Mouse (Mus musculus) neural tube, embryonic 12.5 days (tissue): ENCODE data around the gene Igf1. TPM values are rescaled to one million over a fixed set of nuclear protein-coding genes. Genes with fewer than 3 reads are reported as not detected.

ENCODE experiments used
- ATAC-seq: fragments of 200-750 bp; cut with Nextera tagmentation; 2 replicates; pipeline ENCODE4 v1.8.0; 2017; ENCODE audit warnings: low read depth, mild to moderate bottlenecking, moderate TSS enrichment, moderate library complexity; ENCODE audit not compliant: low FRiP score
- H3K27ac ChIP-seq: fragments of 300-500 bp; sonication (generic); 2 replicates; pipeline ENCODE4 v1.5.1; 2016
- H3K27me3 ChIP-seq: fragments of 300-500 bp; sonication (generic); replicated peaks from 2 replicates; pipeline ENCODE4 v1.6.1; 2016; ENCODE audit warnings: mild to moderate bottlenecking
- H3K36me3 ChIP-seq: fragments of 300-500 bp; sonication (generic); 2 replicates; pipeline ENCODE4 v1.6.1; 2016; ENCODE audit warnings: mild to moderate bottlenecking
- H3K4me1 ChIP-seq: fragments of 300-500 bp; sonication (generic); 2 replicates; pipeline ENCODE4 v1.6.1; 2016
- H3K4me2 ChIP-seq: fragments of 300-500 bp; sonication (generic); replicated peaks from 2 replicates; pipeline ENCODE4 v1.6.1; 2016; ENCODE audit warnings: mild to moderate bottlenecking
- H3K4me3 ChIP-seq: fragments of 300-500 bp; sonication (generic); 2 replicates; pipeline ENCODE4 v1.5.1; 2016
- H3K9ac ChIP-seq: fragments of 300-500 bp; sonication (generic); 2 replicates; pipeline ENCODE4 v1.6.1; 2016; ENCODE audit warnings: mild to moderate bottlenecking
- H3K9me3 ChIP-seq: fragments of 300-500 bp; sonication (generic); 2 replicates; pipeline ENCODE4 v1.6.1; 2016; ENCODE audit warnings: mild to moderate bottlenecking
- WGBS: fragments of 180-500 bp; shearing (Covaris S2); methylation state at CpG from one replicate; pipeline ENCODE4 v1.1.7; 2016; 5-methylcytosine and 5-hydroxymethylcytosine counted together
- polyA plus RNA-seq: library from polyadenylated mRNA; unstranded; fragments of >200 nt; fragmentation: Nextera tagmentation; extraction: Ambion mirVana; gene quantifications from 2 replicates; pipeline ENCODE4 v1.2.1, GENCODE M21; 2016

Gene Igf1
- 13.8 and 16.0 TPM in 2 replicates for polyA plus RNA-seq

DNA sequence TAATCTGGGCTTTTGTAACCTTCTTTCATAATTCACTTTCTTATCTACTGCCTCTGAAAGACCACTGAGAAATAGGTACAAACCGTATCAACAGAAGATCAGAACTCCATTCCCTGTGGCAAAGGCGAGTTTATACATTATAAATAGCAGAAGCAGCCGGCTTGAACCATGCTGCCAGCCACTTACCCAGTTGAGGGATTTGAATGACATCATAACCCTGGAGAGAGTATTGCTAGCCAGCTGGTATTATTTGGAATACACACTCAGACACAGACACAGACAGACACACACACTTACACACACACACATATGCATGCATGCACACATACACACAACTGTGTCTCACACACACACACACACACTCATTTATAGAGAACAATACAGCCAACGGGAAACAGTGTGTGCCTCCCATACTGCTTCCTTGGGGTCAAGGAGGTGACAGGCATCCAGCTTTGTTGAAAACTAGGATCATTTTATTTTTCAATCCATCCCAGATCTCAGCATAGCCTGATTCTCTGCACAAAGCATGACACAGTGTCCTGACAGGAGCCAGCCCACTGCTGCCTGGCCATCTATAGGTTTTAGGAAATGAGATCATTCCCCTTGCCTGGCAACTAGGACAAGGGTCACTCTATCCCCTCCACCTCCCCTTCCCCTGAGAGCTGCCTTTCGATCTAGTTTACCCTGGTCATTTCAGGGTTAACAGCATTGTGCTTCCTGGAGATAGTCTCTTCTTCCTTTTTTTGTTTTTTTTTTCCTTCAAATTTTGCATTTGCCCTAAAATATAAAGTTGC, at the start of gene Igf1:
Igf1 (plus strand) TSS at position 253 of the 794 bp plus-strand sequence.
- H3K9ac ChIP-seq: no peak within 1 kb of the TSS
- no peaks in the 10 kb centered on the region for H3K9me3 ChIP-seq
- H3K36me3 ChIP-seq: no peaks in the 10 kb centered on the region
- no peaks in the 10 kb centered on the region for H3K27me3 ChIP-seq
- 49% methylated on average over 5 of the region's 5 CpGs for WGBS
- peaks cover 11% of the 10 kb centered on the region for H3K4me1 ChIP-seq
- no peak within 1 kb of the TSS for H3K27ac ChIP-seq
- no peak for ATAC-seq
- H3K4me2 ChIP-seq: peak within 1 kb of the TSS; percentile 70
- H3K4me3 ChIP-seq: no peak within 1 kb of the TSS

DNA sequence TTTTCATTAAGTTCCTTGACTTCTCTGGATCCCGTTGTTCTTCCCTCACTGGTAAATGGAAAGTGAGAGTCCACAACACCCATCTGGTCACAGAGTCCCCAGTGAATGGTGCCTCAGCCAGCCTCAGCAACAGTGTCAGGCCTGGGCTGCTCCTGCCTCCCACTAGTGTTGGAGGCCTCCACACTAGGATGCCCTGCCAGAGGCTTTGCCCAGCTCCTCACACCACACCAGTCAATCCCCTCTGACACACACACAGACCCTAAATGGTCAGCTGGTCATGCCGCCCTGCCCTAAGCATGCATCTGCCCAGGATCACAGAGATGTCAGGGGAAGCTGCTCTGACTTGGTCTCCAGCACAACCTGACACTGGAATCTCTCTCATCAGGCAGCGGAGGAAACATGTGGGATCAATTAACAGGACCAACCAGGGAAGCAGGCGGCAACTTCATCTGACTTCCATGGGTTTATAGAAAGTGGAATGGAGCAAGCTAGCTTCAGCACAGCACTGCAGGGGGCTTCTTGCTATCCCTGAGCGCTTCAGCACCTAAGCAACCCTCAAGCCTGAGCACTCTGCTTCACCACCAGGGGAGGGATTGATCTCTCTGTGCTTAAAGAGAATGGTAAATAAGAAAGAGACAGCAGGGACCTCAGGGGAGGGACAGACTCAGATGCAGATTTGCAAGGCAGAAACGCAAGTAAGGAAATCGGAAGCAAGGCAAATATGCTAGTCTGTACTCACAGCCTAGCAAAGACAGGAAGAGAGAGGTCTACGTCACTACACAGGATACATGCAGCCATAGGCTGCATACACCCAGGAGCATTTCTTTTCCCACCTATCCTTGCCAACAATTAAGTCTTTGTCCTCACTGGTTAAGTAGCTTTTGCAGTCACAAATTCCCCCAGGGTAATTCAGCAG, 45.6 kb upstream of the Igf1 start:
- H3K27me3 ChIP-seq: no peaks in the 10 kb centered on the region
- H3K27ac ChIP-seq: no peak overlapping the region
- no peak overlapping the region for H3K4me3 ChIP-seq
- H3K9me3 ChIP-seq: no peaks in the 10 kb centered on the region
- no peaks in the 10 kb centered on the region for H3K36me3 ChIP-seq
- peaks cover 6% of the 10 kb centered on the region; the same call in 1 of the 2 replicates for H3K4me1 ChIP-seq
- H3K9ac ChIP-seq: no peak overlapping the region
- WGBS: 35% methylated on average over 8 of the region's 8 CpGs
- peak; percentile 27; the same call in 1 of the 2 replicates for ATAC-seq
- peak overlapping the region; percentile 35 for H3K4me2 ChIP-seq

DNA sequence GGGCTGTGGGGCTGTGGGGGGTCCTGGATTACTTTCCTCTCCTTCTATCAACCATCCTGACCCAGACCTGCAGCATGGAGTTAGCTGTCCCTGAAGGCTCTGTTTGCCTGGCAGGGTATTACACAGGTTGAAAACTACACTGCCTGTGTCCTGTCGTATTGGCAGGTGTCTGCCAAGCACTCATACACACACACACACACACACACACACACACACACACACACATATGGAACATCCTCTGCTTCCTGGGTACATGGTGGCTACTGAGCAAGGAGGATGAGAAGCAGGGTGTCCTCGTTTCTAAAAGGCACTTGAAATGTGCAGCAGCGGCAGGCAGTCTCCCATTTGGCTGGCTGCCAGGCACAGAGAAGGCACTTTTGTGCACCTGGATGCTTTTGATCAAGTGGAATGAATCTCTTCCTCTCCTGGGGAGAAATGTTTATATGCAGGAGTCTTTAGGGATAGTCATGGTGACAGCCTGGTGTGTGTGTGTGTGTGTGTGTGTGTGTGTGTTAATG, 44.9 kb upstream of the Igf1 start:
- Histone ChIP-seq H3K4me1 (peaks cover 6% of the 10 kb centered on the region; the same call in 1 of the 2 replicates), H3K4me3 (no peak overlapping the region), H3K27ac (no peak overlapping the region), H3K36me3 (no peaks in the 10 kb centered on the region), H3K9ac (no peak overlapping the region), H3K9me3 (no peaks in the 10 kb centered on the region), H3K4me2 (0 out of 2 replicates have a peak overlapping the region, but pooled peaks have one; percentile 35), H3K27me3 (no peaks in the 10 kb centered on the region)
- 19% methylated on average over 3 of the region's 3 CpGs for WGBS
- ATAC-seq: peak; percentile 51; the same call in 1 of the 2 replicates

DNA sequence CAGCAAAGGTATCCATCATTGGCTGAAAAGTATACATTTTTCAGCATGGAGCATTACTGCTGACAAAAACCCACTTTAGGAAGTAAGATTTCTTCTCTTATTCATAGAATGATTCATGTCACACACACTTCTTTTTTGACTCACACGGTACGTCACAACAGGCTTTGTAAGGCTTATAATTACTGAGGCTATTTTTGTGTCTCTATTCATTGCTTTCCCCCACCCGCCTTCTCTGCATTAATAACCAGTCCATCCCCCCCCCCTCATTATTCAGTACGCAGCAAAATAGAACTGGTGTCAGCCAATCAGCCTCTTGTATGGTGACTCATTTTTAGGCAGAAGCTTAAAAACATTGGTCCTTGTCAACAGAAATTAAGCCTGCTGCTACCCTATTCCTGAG, 41.2 kb upstream of the Igf1 start:
- no peak overlapping the region for H3K27ac ChIP-seq
- 67% methylated on average over 4 of the region's 4 CpGs for WGBS
- H3K4me3 ChIP-seq: no peak overlapping the region
- H3K4me2 ChIP-seq: no peak overlapping the region
- ATAC-seq: no peak
- H3K9ac ChIP-seq: no peak overlapping the region
- H3K27me3 ChIP-seq: no peaks in the 10 kb centered on the region
- H3K36me3 ChIP-seq: no peaks in the 10 kb centered on the region
- no peaks in the 10 kb centered on the region for H3K9me3 ChIP-seq
- H3K4me1 ChIP-seq: peaks cover 6% of the 10 kb centered on the region; the same call in 1 of the 2 replicates

DNA sequence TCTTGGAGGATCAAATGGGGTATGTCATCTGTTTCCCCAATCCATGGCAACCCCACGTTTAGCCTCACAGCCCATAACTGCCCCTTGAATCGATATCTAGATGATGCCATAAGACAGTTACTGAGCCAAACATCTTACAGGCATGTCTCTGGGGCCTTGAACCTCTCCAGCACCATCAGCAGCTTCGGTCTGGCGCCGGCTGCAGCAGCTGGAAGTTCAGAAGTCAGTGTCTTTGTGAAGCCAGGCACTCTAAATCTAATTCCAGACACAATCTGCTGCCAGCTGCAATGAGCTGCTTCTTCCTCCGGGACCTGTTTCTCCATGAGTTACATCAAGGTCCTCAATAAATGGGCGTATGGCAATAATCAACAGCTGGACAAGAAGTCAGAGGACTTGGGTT, 40.3 kb upstream of the Igf1 start:
- Histone ChIP-seq H3K36me3 (no peaks in the 10 kb centered on the region), H3K4me2 (no peak overlapping the region), H3K27ac (no peak overlapping the region), H3K27me3 (no peaks in the 10 kb centered on the region), H3K4me1 (peaks cover 5% of the 10 kb centered on the region; the same call in 1 of the 2 replicates), H3K9me3 (no peaks in the 10 kb centered on the region), H3K9ac (no peak overlapping the region), H3K4me3 (no peak overlapping the region)
- 92% methylated on average over 7 of the region's 7 CpGs for WGBS
- no peak for ATAC-seq

DNA sequence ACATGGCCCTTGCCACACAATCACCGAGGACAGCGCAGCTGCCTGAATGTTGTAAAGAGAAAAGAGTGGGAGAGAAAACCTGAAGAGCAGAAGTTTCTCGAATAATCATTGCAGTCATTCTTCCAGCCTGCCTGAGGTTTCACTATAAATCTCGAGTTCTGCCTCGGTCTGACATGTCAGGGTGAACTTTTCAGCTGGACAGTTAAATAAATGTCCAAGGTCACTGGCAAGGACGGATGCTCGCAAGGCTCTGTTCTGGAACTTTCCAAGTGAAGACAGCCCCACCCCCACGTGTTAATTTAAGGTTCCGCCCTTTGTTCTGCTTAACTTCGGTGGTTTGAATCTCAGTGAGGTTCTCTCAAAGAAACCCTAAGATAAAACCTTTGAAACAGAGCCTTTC, 36.2 kb upstream of the Igf1 start:
- no peak overlapping the region for H3K27ac ChIP-seq
- H3K4me2 ChIP-seq: no peak overlapping the region
- no peaks in the 10 kb centered on the region for H3K27me3 ChIP-seq
- no peak overlapping the region for H3K9ac ChIP-seq
- no peaks in the 10 kb centered on the region for H3K9me3 ChIP-seq
- no peaks in the 10 kb centered on the region for H3K36me3 ChIP-seq
- no peaks in the 10 kb centered on the region for H3K4me1 ChIP-seq
- WGBS: 70% methylated on average over 10 of the region's 10 CpGs
- no peak overlapping the region for H3K4me3 ChIP-seq
- no peak for ATAC-seq

DNA sequence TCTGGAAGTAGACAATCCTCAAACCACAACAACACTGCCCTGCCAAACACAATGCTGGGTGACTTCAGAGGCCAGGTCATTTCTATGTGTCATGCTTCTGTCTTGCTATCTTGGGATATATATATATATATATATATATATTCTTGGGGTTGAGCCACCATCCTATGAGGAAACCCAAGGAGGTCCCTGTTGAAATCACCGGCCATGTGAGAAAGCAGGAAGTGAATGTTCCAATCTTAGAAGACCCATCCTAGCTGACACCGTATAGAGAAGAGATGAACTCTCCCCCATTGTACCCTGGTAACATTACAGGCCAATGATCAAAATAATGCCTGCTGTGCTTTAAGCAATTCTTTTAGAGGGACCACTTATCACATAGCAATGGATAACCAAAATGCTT, 28.1 kb upstream of the Igf1 start:
- Histone ChIP-seq H3K27ac (no peak overlapping the region), H3K9me3 (no peaks in the 10 kb centered on the region), H3K27me3 (no peaks in the 10 kb centered on the region), H3K9ac (no peak overlapping the region), H3K4me3 (no peak overlapping the region), H3K4me1 (no peaks in the 10 kb centered on the region), H3K4me2 (no peak overlapping the region), H3K36me3 (no peaks in the 10 kb centered on the region)
- ATAC-seq: no peak
- 84% methylated on average over 2 of the region's 2 CpGs for WGBS

DNA sequence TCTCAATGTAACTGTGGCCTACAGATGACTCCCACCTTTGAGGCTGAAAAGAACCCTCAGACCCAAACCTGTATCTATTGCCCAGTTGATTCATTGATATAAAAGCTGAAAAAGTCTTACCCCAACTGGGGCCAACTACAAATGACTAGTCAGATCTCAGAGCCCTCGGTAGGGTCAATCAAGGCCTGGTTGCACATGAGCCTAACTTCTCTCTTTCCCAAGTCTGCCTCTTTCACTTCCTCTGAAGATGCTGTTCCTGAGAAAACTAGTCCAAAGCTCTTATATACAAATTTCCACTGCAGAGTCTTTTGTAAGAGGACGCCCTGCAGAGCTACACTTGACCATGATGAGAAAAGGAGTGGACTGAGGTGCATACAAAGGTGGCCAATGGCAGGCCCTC, 27.4 kb upstream of the Igf1 start:
- H3K36me3 ChIP-seq: no peaks in the 10 kb centered on the region
- H3K9me3 ChIP-seq: no peaks in the 10 kb centered on the region
- no peak overlapping the region for H3K27ac ChIP-seq
- no peaks in the 10 kb centered on the region for H3K27me3 ChIP-seq
- ATAC-seq: no peak
- no peaks in the 10 kb centered on the region for H3K4me1 ChIP-seq
- WGBS: 89% methylated on average over 2 of the region's 2 CpGs
- H3K4me2 ChIP-seq: no peak overlapping the region
- no peak overlapping the region for H3K4me3 ChIP-seq
- H3K9ac ChIP-seq: no peak overlapping the region

DNA sequence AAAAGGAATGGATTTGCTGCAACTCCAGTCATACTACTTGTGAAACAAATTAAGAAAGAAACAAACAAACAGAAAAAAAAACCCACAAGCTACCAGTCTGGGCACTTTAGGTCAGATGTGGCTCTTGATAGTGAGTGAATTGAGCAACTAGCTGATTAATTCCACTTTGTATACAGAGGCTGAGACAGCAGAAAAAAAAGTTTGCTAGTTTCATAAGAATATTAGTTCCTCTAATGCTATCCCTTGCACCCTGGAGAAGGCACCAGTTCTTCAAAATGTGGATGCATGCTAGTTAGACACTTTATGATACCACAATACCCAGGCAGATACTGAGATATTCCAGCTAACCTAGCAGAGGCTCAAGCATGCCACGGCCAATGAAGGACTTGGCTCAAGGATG, 26.0 kb upstream of the Igf1 start:
- Histone ChIP-seq H3K9me3 (no peaks in the 10 kb centered on the region), H3K4me2 (no peak overlapping the region), H3K27ac (no peak overlapping the region), H3K27me3 (no peaks in the 10 kb centered on the region), H3K4me3 (no peak overlapping the region), H3K4me1 (no peaks in the 10 kb centered on the region), H3K36me3 (no peaks in the 10 kb centered on the region), H3K9ac (no peak overlapping the region)
- no peak for ATAC-seq
- WGBS: 88% methylated on average over 1 of the region's 1 CpGs

DNA sequence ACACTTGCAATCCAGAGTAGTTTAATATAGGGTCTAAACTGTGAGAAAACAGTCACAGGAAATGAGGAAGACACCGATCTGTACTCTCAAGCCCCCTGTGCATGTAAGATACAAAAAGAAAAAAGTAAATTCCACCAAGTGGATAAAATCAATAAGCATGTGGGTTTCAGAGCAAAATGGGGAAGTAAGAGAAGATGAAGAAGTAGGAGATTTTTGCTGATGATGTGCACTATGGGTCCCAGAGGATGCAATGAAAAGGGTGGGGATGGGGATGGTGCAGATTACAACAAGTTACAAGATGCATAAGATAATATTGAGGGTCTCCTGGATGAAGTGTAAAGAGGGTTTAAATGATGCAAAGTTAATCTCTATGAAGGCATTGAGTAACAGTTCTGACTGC, 18.6 kb upstream of the Igf1 start:
- no peaks in the 10 kb centered on the region for H3K4me1 ChIP-seq

DNA sequence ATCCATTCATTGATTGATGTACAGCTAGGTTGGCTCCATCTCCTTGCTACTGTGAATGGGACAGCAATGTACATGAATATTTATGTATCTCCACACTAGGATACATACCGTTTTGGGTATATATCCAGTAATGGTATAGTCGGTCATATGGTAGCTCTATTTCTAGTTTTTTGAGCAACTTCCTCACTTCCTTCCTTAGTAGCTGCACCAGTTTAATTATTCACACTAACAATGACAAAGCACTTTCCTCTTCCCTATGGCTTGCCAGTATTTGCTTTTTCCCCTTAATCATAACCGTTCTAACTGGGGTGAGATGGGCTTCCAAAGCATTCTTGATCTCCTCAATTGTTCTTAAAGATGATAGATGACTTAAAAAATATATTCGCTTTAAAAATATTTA, 15.6 kb upstream of the Igf1 start:
- Histone ChIP-seq H3K9me3 (no peaks in the 10 kb centered on the region), H3K27ac (no peak overlapping the region), H3K36me3 (no peaks in the 10 kb centered on the region), H3K4me1 (0 out of 2 replicates have a peak, but pooled peaks cover 4% of the 10 kb centered on the region), H3K27me3 (no peaks in the 10 kb centered on the region), H3K9ac (no peak overlapping the region), H3K4me2 (no peak overlapping the region), H3K4me3 (no peak overlapping the region)
- WGBS: 89% methylated on average over 4 of the region's 4 CpGs
- no peak for ATAC-seq

More for the DNA sequence above, 18.6 kb upstream of the Igf1 start:
- H3K9ac ChIP-seq: no peak overlapping the region
- no peak for ATAC-seq
- H3K27ac ChIP-seq: no peak overlapping the region
- H3K4me3 ChIP-seq: no peak overlapping the region
- no peaks in the 10 kb centered on the region for H3K9me3 ChIP-seq
- no peaks in the 10 kb centered on the region for H3K36me3 ChIP-seq
- H3K27me3 ChIP-seq: no peaks in the 10 kb centered on the region
- WGBS: 89% methylated on average over 1 of the region's 1 CpGs
- H3K4me2 ChIP-seq: no peak overlapping the region
